Mouse (Mus musculus): ENCODE measurements around the gene Agfg1. TPM values are rescaled to one million over a fixed set of nuclear protein-coding genes. Genes with fewer than 3 reads are reported as not detected.
"Not testable (repeated sequence)": the region's sequence is repeated elsewhere in the genome, so short reads cannot be mapped to it uniquely, and the experiment has no call there.

Agfg1 gene
- polyA plus RNA-seq, 1 experiment from 2014 or later = 40.4 TPM

DNA sequence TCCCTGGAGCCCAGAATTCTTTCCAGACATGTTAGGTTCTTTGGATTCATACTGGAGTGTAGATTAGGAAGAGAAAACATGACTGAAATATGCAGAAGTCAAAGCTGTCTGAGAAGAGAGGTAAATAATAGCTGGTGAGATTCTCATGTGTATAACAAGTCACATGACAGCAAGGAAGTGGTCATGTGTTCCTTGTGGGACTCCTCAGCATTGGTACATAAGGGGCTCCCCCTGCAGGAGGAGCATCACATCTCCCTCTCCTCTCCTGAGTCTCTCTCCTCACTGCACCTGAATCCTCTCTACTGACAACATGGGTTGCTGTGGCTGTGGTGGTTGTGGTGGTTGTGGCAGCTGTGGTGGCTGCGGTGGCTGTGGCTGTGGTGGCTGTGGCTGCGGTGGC is 106.7 kb downstream of the Agfg1 start:
- ATAC-seq; H3K9me3 ChIP-seq (replicated peaks; ENCODE audit: control insufficient read depth, low read length); H3K4me2 ChIP-seq (ENCODE audit: low read length); DNase-seq (ENCODE audit: low spot score); H3K4me3 ChIP-seq (ENCODE audit: low read depth, low read length); H3K27ac ChIP-seq (ENCODE audit: low read depth, low read length); H3K27me3 ChIP-seq (replicated peaks; ENCODE audit: control insufficient read depth, insufficient read depth, low read length); H3K9ac ChIP-seq (ENCODE audit: low read length); H3K4me1 ChIP-seq (ENCODE audit: control insufficient read depth, insufficient read depth, low read length); H3K36me3 ChIP-seq (ENCODE audit: control insufficient read depth, insufficient read depth, low read length): not testable (repeated sequence)
- 96% methylated on average over 2 of the region's 2 CpGs for WGBS

GRCm38 (mm10) chr1:82948601-82949000 is 109.3 kb downstream of the Agfg1 start:
- 81% methylated on average over 2 of the region's 2 CpGs for WGBS
- Histone ChIP-seq H3K4me1 (ENCODE audit: control insufficient read depth, insufficient read depth, low read length) (no peaks in the 10 kb centered on the region), H3K27ac (ENCODE audit: low read depth, low read length) (no peak overlapping the region), H3K9me3 (replicated peaks; ENCODE audit: control insufficient read depth, low read length) (no peaks in the 10 kb centered on the region), H3K27me3 (replicated peaks; ENCODE audit: control insufficient read depth, insufficient read depth, low read length) (no peaks in the 10 kb centered on the region), H3K4me3 (ENCODE audit: low read depth, low read length) (no peak overlapping the region), H3K36me3 (ENCODE audit: control insufficient read depth, insufficient read depth, low read length) (no peaks in the 10 kb centered on the region), H3K9ac (ENCODE audit: low read length) (no peak overlapping the region), H3K4me2 (ENCODE audit: low read length) (no peak overlapping the region)
- ATAC-seq = no peak
- DNase-seq (ENCODE audit: low spot score) = no peak

Small RNAs within 50 kb of the gene (microRNA-seq; reads per million reads assigned to microRNA genes)
- not detected for gene Gm22396

Other genes with a start within 250 kb of the Agfg1 start
- 462 and 492 TPM in 2 replicates for gene Mff, start 114.6 kb upstream of the Agfg1 start, polyA plus RNA-seq (2014; fragmentation: Nextera tagmentation; extraction: Ambion mirVana)
- not detected in 2 replicates for gene Tm4sf20, start 71.0 kb upstream of the Agfg1 start, polyA plus RNA-seq (2014; fragmentation: Nextera tagmentation; extraction: Ambion mirVana)
- not detected in 2 replicates for gene Gm47791, start 68.2 kb upstream of the Agfg1 start, polyA plus RNA-seq (2014; fragmentation: Nextera tagmentation; extraction: Ambion mirVana)
- gene A030005L19Rik, start 73.8 kb downstream of the Agfg1 start, polyA plus RNA-seq (2014; fragmentation: Nextera tagmentation; extraction: Ambion mirVana) = not detected in 2 replicates
- not detected in 2 replicates for gene A030014E15Rik, start 85.4 kb downstream of the Agfg1 start, polyA plus RNA-seq (2014; fragmentation: Nextera tagmentation; extraction: Ambion mirVana)
- gene Gm6217, start 91.9 kb downstream of the Agfg1 start, polyA plus RNA-seq (2014; fragmentation: Nextera tagmentation; extraction: Ambion mirVana) = not detected in 2 replicates
- gene A030003K21Rik, start 103.9 kb downstream of the Agfg1 start, polyA plus RNA-seq (2014; fragmentation: Nextera tagmentation; extraction: Ambion mirVana) = not detected in 2 replicates
- gene Gm7544, start 116.5 kb downstream of the Agfg1 start, polyA plus RNA-seq (2014; fragmentation: Nextera tagmentation; extraction: Ambion mirVana) = not detected in 2 replicates
- not detected in 2 replicates for gene Gm47955, start 120.8 kb downstream of the Agfg1 start, polyA plus RNA-seq (2014; fragmentation: Nextera tagmentation; extraction: Ambion mirVana)
- gene Gm47959, start 161.1 kb downstream of the Agfg1 start, polyA plus RNA-seq (2014; fragmentation: Nextera tagmentation; extraction: Ambion mirVana) = not detected in 2 replicates
- 0.57 and 0.75 TPM in 2 replicates for gene Slc19a3, start 199.0 kb downstream of the Agfg1 start, polyA plus RNA-seq (2014; fragmentation: Nextera tagmentation; extraction: Ambion mirVana)
- gene Krtap28-10, start 203.0 kb downstream of the Agfg1 start, polyA plus RNA-seq (2014; fragmentation: Nextera tagmentation; extraction: Ambion mirVana) = not detected in 2 replicates
- not detected in 2 replicates for gene Gm47969, start 205.4 kb downstream of the Agfg1 start, polyA plus RNA-seq (2014; fragmentation: Nextera tagmentation; extraction: Ambion mirVana)
- not detected in 2 replicates for gene A030005K14Rik, start 219.9 kb downstream of the Agfg1 start, polyA plus RNA-seq (2014; fragmentation: Nextera tagmentation; extraction: Ambion mirVana)
- gene Krtap28-13, start 221.4 kb downstream of the Agfg1 start, polyA plus RNA-seq (2014; fragmentation: Nextera tagmentation; extraction: Ambion mirVana) = not detected in 2 replicates